Mouse (Mus musculus) sigmoid colon, adult 10 weeks (tissue): ENCODE data around the gene Gfpt2. TPM values are rescaled to one million over a fixed set of nuclear protein-coding genes. Genes with fewer than 3 reads are reported as not detected.

ENCODE experiments used
- polyA plus RNA-seq: library from polyadenylated mRNA; stranded (reverse); fragments of 350-450 nt; fragmentation: Illumina TruSeq; extraction: RNeasy Lipid Tissue Mini Kit (QIAGEN cat#74804); gene quantifications from one replicate; pipeline ENCODE4 v1.2.3, GENCODE M21; 2014; ENCODE audit warnings: low read depth, low replicate concordance

Gene Gfpt2
- polyA plus RNA-seq, result 1.7 TPM

GRCm38 (mm10) chr11:49793619-49794341 lies at the start of gene Gfpt2:
TSS of gene Gfpt2 (plus strand) at chr11:49794178.

GRCm38 (mm10) chr11:49846401-49847070 lies 52.6 kb downstream of the Gfpt2 start, which contains the start of gene Mapk9:
TSS of gene Mapk9 (plus strand) at chr11:49846751.

Other genes with a start within 250 kb of the Gfpt2 start
- gene Olfr1380, start 237.3 kb upstream of the Gfpt2 start, polyA plus RNA-seq, result not detected
- 1.1 TPM for gene Flt4, start 184.9 kb upstream of the Gfpt2 start, polyA plus RNA-seq
- not detected for gene Scgb3a1, start 130.6 kb upstream of the Gfpt2 start, polyA plus RNA-seq
- 218 TPM for gene Cnot6, start 81.5 kb upstream of the Gfpt2 start, polyA plus RNA-seq
- gene Mapk9, start 52.6 kb downstream of the Gfpt2 start, polyA plus RNA-seq, result 120 TPM
- gene Rasgef1c, start 107.7 kb downstream of the Gfpt2 start, polyA plus RNA-seq, result 0.25 TPM
- 186 TPM for gene Rnf130, start 231.2 kb downstream of the Gfpt2 start, polyA plus RNA-seq